Mouse (Mus musculus) heart, embryonic 11.5 days (tissue): ENCODE results near the gene Spin1. TPM values are rescaled to one million over a fixed set of nuclear protein-coding genes. Genes with fewer than 3 reads are reported as not detected.

Experiments
- ATAC-seq: fragments of 200-750 bp; cut with Nextera tagmentation; replicated peaks from 2 replicates; pipeline ENCODE4 v1.8.0; 2017; ENCODE audit warnings: moderate library complexity; ENCODE audit not compliant: insufficient number of reproducible peaks, low FRiP score, low TSS enrichment
- H3K27ac ChIP-seq: fragments of 300-500 bp; sonication (generic); 2 replicates; pipeline ENCODE4 v1.5.1; 2014; ENCODE audit warnings: mild to moderate bottlenecking, low read depth, low read length
- H3K27me3 ChIP-seq: fragments of 300-500 bp; sonication (generic); 2 replicates; pipeline ENCODE4 v1.6.1; 2014; ENCODE audit warnings: mild to moderate bottlenecking, low read length, mixed read lengths; ENCODE audit not compliant: control insufficient read depth, insufficient read depth
- H3K36me3 ChIP-seq: fragments of 300-500 bp; sonication (generic); 2 replicates; pipeline ENCODE4 v1.6.1; 2014; ENCODE audit warnings: mild to moderate bottlenecking, low read length, moderate library complexity, mixed read lengths; ENCODE audit not compliant: control insufficient read depth, insufficient read depth
- H3K4me1 ChIP-seq: fragments of 300-500 bp; sonication (generic); 2 replicates; pipeline ENCODE4 v1.6.1; 2014; ENCODE audit warnings: low read length; ENCODE audit not compliant: control insufficient read depth, insufficient read depth
- H3K4me2 ChIP-seq: fragments of 300-500 bp; sonication (generic); 2 replicates; pipeline ENCODE4 v1.6.1; 2014; ENCODE audit warnings: mild to moderate bottlenecking, moderate library complexity
- H3K4me3 ChIP-seq: fragments of 300-500 bp; sonication (generic); 2 replicates; pipeline ENCODE4 v1.5.1; 2014; ENCODE audit warnings: low read depth, low read length
- H3K9ac ChIP-seq: fragments of 300-500 bp; sonication (generic); 2 replicates; pipeline ENCODE4 v1.6.1; 2014; ENCODE audit warnings: mild to moderate bottlenecking, low read depth, low read length, moderate library complexity
- H3K9me3 ChIP-seq: fragments of 300-500 bp; sonication (generic); replicated peaks from 2 replicates; pipeline ENCODE4 v1.6.1; 2016; ENCODE audit warnings: low read length; ENCODE audit not compliant: control insufficient read depth
- WGBS: fragments of 180-500 bp; shearing (Covaris S2); extraction: QIAGEN DNeasy Blood & Tissue Kit; methylation state at CpG from one replicate; pipeline ENCODE4 v1.1.7; 2014; ENCODE audit not compliant: insufficient replicate concordance; 5-methylcytosine and 5-hydroxymethylcytosine counted together
- polyA plus RNA-seq: library from polyadenylated mRNA; unstranded; fragments of >200 nt; fragmentation: Nextera tagmentation; extraction: Ambion mirVana; gene quantifications from 2 replicates; pipeline ENCODE4 v1.2.1, GENCODE M21; 2014

Spin1 gene
- polyA plus RNA-seq, 1 experiment from 2014 or later, result 56.7 TPM

DNA sequence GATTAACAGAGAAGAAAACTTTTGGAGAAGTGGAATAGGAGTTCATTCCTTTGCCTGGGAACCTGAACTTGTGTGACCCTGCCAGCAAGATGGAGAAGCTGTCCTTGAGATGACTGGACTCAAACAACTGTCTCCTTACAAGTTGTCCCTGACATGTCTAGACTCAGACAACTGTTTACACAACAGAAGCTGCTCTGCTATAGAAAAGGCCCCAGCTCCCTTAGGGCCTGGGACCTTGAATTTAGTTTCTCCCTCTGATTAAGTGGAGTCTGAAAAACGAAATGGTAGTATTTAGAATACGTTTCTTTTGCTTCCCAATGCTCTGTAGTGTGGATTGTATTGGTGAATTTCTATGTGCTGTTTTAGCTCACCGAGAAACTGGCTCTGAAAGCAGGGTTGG is 84.2 kb downstream of the Spin1 start:
- Histone ChIP-seq H3K27ac (no peak overlapping the region), H3K4me1 (no peaks in the 10 kb centered on the region), H3K9me3 (no peaks in the 10 kb centered on the region), H3K36me3 (no peaks in the 10 kb centered on the region), H3K4me2 (no peak overlapping the region), H3K4me3 (no peak overlapping the region), H3K9ac (no peak overlapping the region), H3K27me3 (no peaks in the 10 kb centered on the region)
- no peak for ATAC-seq
- 78% methylated on average over 3 of the region's 3 CpGs for WGBS

DNA sequence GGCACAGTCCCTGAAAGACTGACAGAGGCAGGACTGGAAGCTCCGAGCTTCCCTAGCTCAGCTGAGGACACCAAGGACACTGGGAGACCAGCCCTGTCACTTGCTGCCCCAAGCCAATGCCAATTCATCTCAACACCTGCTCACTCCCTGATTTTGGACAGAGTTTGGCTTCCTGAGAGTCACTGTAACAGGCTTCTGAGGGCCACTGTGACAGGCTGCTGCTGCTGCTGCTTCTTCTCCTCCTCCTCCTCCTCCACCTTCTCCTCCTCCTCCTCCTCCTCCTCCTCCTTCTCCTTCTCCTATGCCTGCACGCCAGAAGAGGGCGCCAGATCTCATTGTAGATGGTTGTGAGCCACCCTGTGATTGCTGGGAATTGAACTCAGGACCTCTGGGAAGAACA is 89.7 kb downstream of the Spin1 start:
- Histone ChIP-seq H3K9me3 (no peaks in the 10 kb centered on the region), H3K27me3 (no peaks in the 10 kb centered on the region), H3K27ac (no peak overlapping the region), H3K4me3 (no peak overlapping the region), H3K4me2 (no peak overlapping the region), H3K9ac (no peak overlapping the region), H3K4me1 (no peaks in the 10 kb centered on the region), H3K36me3 (no peaks in the 10 kb centered on the region)
- WGBS, result 45% methylated on average over 3 of the region's 3 CpGs
- ATAC-seq, result no peak

DNA sequence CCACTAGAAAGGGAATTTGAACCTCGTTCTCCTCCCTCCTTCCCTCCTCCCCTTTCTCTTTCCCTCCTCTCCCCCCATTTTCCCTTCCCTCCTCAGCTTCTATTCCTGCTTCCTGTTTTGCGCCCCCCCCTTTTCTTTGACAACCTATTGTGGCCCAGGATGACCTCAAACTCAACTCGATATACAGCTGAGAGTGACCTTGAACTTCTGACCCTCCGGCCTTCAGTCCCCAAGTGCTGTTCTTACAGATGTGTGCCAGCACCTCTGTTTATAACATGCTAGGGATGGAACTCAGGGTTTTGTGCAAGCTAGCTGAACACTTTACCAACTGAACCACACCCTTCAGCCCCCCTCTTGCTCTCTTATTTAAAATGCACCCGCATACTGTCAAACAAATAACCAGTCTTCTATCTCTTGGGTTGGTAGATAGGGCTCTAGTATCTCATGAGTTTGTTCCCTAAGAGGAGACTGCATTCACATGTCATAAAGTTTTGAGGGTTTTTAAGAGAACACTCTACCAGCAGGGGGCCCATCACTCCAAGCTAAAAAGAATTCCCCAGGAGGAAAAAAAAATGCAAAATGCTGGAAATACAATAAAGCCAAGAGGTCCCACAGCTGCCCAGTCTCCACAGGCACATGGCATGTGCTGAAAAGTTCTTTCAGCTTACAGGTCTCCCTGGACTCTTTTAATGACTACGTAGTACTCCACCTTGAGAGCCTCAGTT is 90.9 kb downstream of the Spin1 start:
- no peaks in the 10 kb centered on the region for H3K4me1 ChIP-seq
- no peak for ATAC-seq
- H3K36me3 ChIP-seq, result no peaks in the 10 kb centered on the region
- 73% methylated on average over 6 of the region's 6 CpGs for WGBS
- H3K27ac ChIP-seq, result no peak overlapping the region
- no peak overlapping the region for H3K9ac ChIP-seq
- H3K9me3 ChIP-seq, result no peaks in the 10 kb centered on the region
- H3K4me2 ChIP-seq, result no peak overlapping the region
- no peak overlapping the region for H3K4me3 ChIP-seq
- no peaks in the 10 kb centered on the region for H3K27me3 ChIP-seq

DNA sequence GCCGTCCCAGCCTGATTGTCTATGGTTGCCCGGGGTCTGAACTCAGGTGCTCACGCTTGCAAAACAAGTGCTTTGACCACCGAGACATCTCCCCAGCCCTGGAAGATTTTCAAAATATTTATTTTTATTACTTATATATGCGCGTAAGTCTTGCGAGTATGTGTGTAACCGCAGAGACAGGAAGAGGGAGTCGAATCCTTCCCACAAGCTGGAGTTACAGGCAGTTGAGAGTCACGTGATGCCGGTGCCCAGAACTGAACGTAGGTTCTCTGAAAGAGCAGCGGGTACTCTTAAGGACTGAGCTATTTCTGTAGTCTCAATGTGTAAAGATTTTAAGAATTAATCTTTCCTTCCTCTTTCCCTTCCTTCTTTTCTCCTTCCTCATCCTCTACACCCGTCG is 93.2 kb downstream of the Spin1 start:
- Histone ChIP-seq H3K27me3 (no peaks in the 10 kb centered on the region), H3K9me3 (no peaks in the 10 kb centered on the region), H3K4me1 (no peaks in the 10 kb centered on the region; the same call in 1 of the 2 replicates), H3K9ac (no peak overlapping the region), H3K4me2 (no peak overlapping the region), H3K27ac (no peak overlapping the region), H3K4me3 (no peak overlapping the region), H3K36me3 (no peaks in the 10 kb centered on the region)
- ATAC-seq, result no peak
- 84% methylated on average over 15 of the region's 15 CpGs for WGBS

DNA sequence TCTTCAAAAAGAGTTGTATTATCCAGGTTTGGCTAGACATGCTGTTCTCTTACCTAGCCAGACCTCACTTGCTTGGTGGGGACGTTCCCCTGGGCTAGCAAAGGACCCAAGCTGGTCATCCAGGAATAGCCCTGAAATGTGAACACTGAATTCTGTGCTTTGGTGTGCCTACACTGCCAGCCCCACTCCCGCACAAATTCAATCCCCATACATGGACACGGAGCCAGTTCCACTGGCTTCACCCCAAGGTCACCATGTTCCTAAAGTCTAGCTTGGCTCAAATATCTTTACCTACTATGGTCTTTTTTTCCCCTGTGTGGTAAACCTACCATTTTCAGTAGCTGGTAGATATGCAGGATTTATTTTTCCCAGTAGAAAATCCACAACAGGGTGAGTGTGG is 97.0 kb downstream of the Spin1 start:
- Histone ChIP-seq H3K27ac (no peak overlapping the region), H3K36me3 (no peaks in the 10 kb centered on the region), H3K4me1 (no peaks in the 10 kb centered on the region; the same call in 1 of the 2 replicates), H3K4me2 (no peak overlapping the region), H3K27me3 (no peaks in the 10 kb centered on the region), H3K9ac (no peak overlapping the region), H3K9me3 (0 out of 2 replicates have a peak, but pooled peaks cover 3% of the 10 kb centered on the region), H3K4me3 (no peak overlapping the region)
- no peak for ATAC-seq
- 89% methylated on average over 3 of the region's 3 CpGs for WGBS

DNA sequence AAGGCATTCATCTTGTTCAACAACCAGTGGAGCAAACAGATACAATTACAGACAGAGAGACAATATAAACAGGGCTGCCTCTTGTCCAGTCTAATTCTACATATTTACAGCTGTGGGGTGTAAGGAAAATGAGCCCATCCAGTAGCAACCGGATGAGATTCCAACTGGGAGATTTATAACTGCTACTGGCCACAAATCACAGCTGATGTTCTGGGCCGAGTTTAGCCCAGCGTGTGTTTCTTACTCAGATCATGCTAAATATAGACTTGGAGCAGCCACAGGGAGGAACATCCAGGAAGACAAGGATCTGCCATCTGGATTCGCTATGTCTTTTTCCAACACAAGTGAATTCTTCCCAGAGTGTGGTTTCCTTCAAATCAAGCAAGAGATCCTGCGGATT is 97.5 kb downstream of the Spin1 start:
- no peak overlapping the region for H3K4me2 ChIP-seq
- ATAC-seq, result no peak
- H3K4me3 ChIP-seq, result no peak overlapping the region
- WGBS, result 57% methylated on average over 5 of the region's 5 CpGs
- H3K4me1 ChIP-seq, result no peaks in the 10 kb centered on the region; the same call in 1 of the 2 replicates
- no peaks in the 10 kb centered on the region for H3K36me3 ChIP-seq
- H3K9ac ChIP-seq, result no peak overlapping the region
- H3K9me3 ChIP-seq, result 0 out of 2 replicates have a peak, but pooled peaks cover 3% of the 10 kb centered on the region
- no peaks in the 10 kb centered on the region for H3K27me3 ChIP-seq
- H3K27ac ChIP-seq, result no peak overlapping the region

Other genes starting within 250 kb of the Spin1 start
- gene Nxnl2, start 70.1 kb downstream of the Spin1 start, polyA plus RNA-seq, result 0.69 and 1.2 TPM in 2 replicates